Mouse (Mus musculus): Measurements from ENCODE around the gene Qpctl.

Gene Qpctl

GRCm38 (mm10) chr7:19148875-19149541 lies at the start of gene Qpctl:
Qpctl (minus strand) TSS chr7:19149291.
- peak; percentile 89 for DNase-seq (ENCODE audit: low spot score)

- DNase-seq (ENCODE audit: low spot score) = no peak
These were observed 48.9 kb upstream of the Qpctl start for GRCm38 (mm10) chr7:19197985-19198384.

GRCm38 (mm10) chr7:19196676-19197075 lies 47.6 kb upstream of the Qpctl start:
- DNase-seq (ENCODE audit: low spot score) = peak; percentile 46

GRCm38 (mm10) chr7:19194676-19195075 lies 45.6 kb upstream of the Qpctl start:
- DNase-seq (ENCODE audit: low spot score) = no peak

- no peak for DNase-seq (ENCODE audit: low spot score)
These were observed 35.7 kb upstream of the Qpctl start for GRCm38 (mm10) chr7:19184758-19185157.

GRCm38 (mm10) chr7:19184250-19184649 lies 35.2 kb upstream of the Qpctl start:
- no peak for DNase-seq (ENCODE audit: low spot score)

- DNase-seq (ENCODE audit: low spot score) = no peak
These were observed 31.9 kb upstream of the Qpctl start for GRCm38 (mm10) chr7:19180862-19181429.

- no peak for DNase-seq (ENCODE audit: low spot score)
These were observed 30.8 kb upstream of the Qpctl start for GRCm38 (mm10) chr7:19179936-19180335.

- DNase-seq (ENCODE audit: low spot score) = no peak
These were observed 30.1 kb upstream of the Qpctl start for GRCm38 (mm10) chr7:19179173-19179572.

GRCm38 (mm10) chr7:19178443-19179092 lies 29.5 kb upstream of the Qpctl start:
- DNase-seq (ENCODE audit: low spot score) = peak; percentile 69

GRCm38 (mm10) chr7:19178035-19178434 lies 28.9 kb upstream of the Qpctl start:
- no peak for DNase-seq (ENCODE audit: low spot score)

GRCm38 (mm10) chr7:19177216-19177615 lies 28.1 kb upstream of the Qpctl start:
- DNase-seq (ENCODE audit: low spot score) = no peak

- DNase-seq (ENCODE audit: low spot score) = no peak
These were observed 27.4 kb upstream of the Qpctl start for GRCm38 (mm10) chr7:19176516-19176947.

GRCm38 (mm10) chr7:19175708-19176515 lies 26.8 kb upstream of the Qpctl start, which contains the start of gene Eml2:
Eml2 (plus strand) TSS chr7:19176421.
- DNase-seq (ENCODE audit: low spot score) = no peak

GRCm38 (mm10) chr7:19172874-19173273 lies 23.8 kb upstream of the Qpctl start:
- DNase-seq (ENCODE audit: low spot score) = peak; percentile 87

GRCm38 (mm10) chr7:19171831-19172230 lies 22.7 kb upstream of the Qpctl start:
- no peak for DNase-seq (ENCODE audit: low spot score)

GRCm38 (mm10) chr7:19170142-19170541 lies 21.1 kb upstream of the Qpctl start:
- DNase-seq (ENCODE audit: low spot score) = no peak

- DNase-seq (ENCODE audit: low spot score) = no peak
These were observed 20.4 kb upstream of the Qpctl start for GRCm38 (mm10) chr7:19169506-19169905.

- DNase-seq (ENCODE audit: low spot score) = no peak
These were observed 17.9 kb upstream of the Qpctl start for GRCm38 (mm10) chr7:19166990-19167389.

GRCm38 (mm10) chr7:19165656-19166423 lies 16.7 kb upstream of the Qpctl start, which contains the start of gene Gipr:
Gipr (minus strand) TSS chr7:19166127.
- DNase-seq (ENCODE audit: low spot score) = no peak

- DNase-seq (ENCODE audit: low spot score) = no peak
These were observed 15.9 kb upstream of the Qpctl start for GRCm38 (mm10) chr7:19164978-19165377.

GRCm38 (mm10) chr7:19164189-19164588 lies 15.1 kb upstream of the Qpctl start:
- DNase-seq (ENCODE audit: low spot score) = no peak
